Mouse (Mus musculus): ENCODE measurements around the gene Smarcal1. TPM values are rescaled to one million over a fixed set of nuclear protein-coding genes. Genes with fewer than 3 reads are reported as not detected.

The Smarcal1 gene
- polyA plus RNA-seq, 1 experiment from 2014 or later: 27.2 TPM

GRCm38 (mm10) chr1:72564334-72564962, 18.6 kb upstream of the Smarcal1 start:
- no peak for ATAC-seq (ENCODE audit: low FRiP score)
- 0 out of 2 replicates have a peak, but pooled peaks cover 8% of the 10 kb centered on the region for H3K4me1 ChIP-seq (replicated peaks; ENCODE audit: control insufficient read depth, insufficient read depth, low read length)
- no peak for DNase-seq (ENCODE audit: low spot score)
- H3K36me3 ChIP-seq (replicated peaks; ENCODE audit: control insufficient read depth, insufficient read depth): no peaks in the 10 kb centered on the region
- WGBS: 80% methylated on average over 6 of the region's 6 CpGs
- no peaks in the 10 kb centered on the region for H3K27me3 ChIP-seq (ENCODE audit: control insufficient read depth, insufficient read depth, low read length)
- no peak overlapping the region for H3K27ac ChIP-seq
- H3K9me3 ChIP-seq (ENCODE audit: control insufficient read depth, low read length): no peaks in the 10 kb centered on the region
- H3K4me3 ChIP-seq (replicated peaks; ENCODE audit: low read length): no peak overlapping the region
- no peak overlapping the region for H3K4me2 ChIP-seq (replicated peaks)
- no peak overlapping the region for H3K9ac ChIP-seq

- H3K9ac ChIP-seq: peak overlapping the region; percentile 47
- 40% methylated on average over 9 of the region's 9 CpGs for WGBS
Measured at GRCm38 (mm10) chr1:72567056-72567455, 16.0 kb upstream of the Smarcal1 start.

GRCm38 (mm10) chr1:72568725-72569124, 14.3 kb upstream of the Smarcal1 start:
- WGBS: 95% methylated on average over 8 of the region's 8 CpGs
- ATAC-seq (ENCODE audit: low FRiP score): no peak
- no peaks in the 10 kb centered on the region for H3K9me3 ChIP-seq (ENCODE audit: control insufficient read depth, low read length)

More at GRCm38 (mm10) chr1:72567056-72567455, 16.0 kb upstream of the Smarcal1 start:
- no peaks in the 10 kb centered on the region for H3K9me3 ChIP-seq (ENCODE audit: control insufficient read depth, low read length)
- no peaks in the 10 kb centered on the region for H3K27me3 ChIP-seq (ENCODE audit: control insufficient read depth, insufficient read depth, low read length)
- H3K36me3 ChIP-seq (replicated peaks; ENCODE audit: control insufficient read depth, insufficient read depth): no peaks in the 10 kb centered on the region
- H3K4me2 ChIP-seq (replicated peaks): peak overlapping the region; percentile 46
- 0 out of 2 replicates have a peak, but pooled peaks cover 8% of the 10 kb centered on the region for H3K4me1 ChIP-seq (replicated peaks; ENCODE audit: control insufficient read depth, insufficient read depth, low read length)
- DNase-seq (ENCODE audit: low spot score): peak; percentile 36
- H3K4me3 ChIP-seq (replicated peaks; ENCODE audit: low read length): peak overlapping the region; percentile 24
- H3K27ac ChIP-seq: peak overlapping the region; percentile 46; the same call in 1 of the 2 replicates
- no peak for ATAC-seq (ENCODE audit: low FRiP score)

GRCm38 (mm10) chr1:72574047-72574446, 9.0 kb upstream of the Smarcal1 start:
- WGBS: 68% methylated on average over 7 of the region's 7 CpGs
- Histone ChIP-seq H3K9me3 (ENCODE audit: control insufficient read depth, low read length) (no peaks in the 10 kb centered on the region), H3K27me3 (ENCODE audit: control insufficient read depth, insufficient read depth, low read length) (no peaks in the 10 kb centered on the region), H3K9ac (no peak overlapping the region), H3K4me1 (replicated peaks; ENCODE audit: control insufficient read depth, insufficient read depth, low read length) (peaks cover 6% of the 10 kb centered on the region; the same call in 1 of the 2 replicates), H3K27ac (no peak overlapping the region), H3K4me2 (replicated peaks) (no peak overlapping the region), H3K4me3 (replicated peaks; ENCODE audit: low read length) (no peak overlapping the region), H3K36me3 (replicated peaks; ENCODE audit: control insufficient read depth, insufficient read depth) (no peaks in the 10 kb centered on the region)
- DNase-seq (ENCODE audit: low spot score): no peak
- ATAC-seq (ENCODE audit: low FRiP score): no peak

More at GRCm38 (mm10) chr1:72568725-72569124, 14.3 kb upstream of the Smarcal1 start:
- 0 out of 2 replicates have a peak, but pooled peaks cover 8% of the 10 kb centered on the region for H3K4me1 ChIP-seq (replicated peaks; ENCODE audit: control insufficient read depth, insufficient read depth, low read length)
- H3K27ac ChIP-seq: no peak overlapping the region
- no peak overlapping the region for H3K4me2 ChIP-seq (replicated peaks)
- no peak overlapping the region for H3K9ac ChIP-seq
- H3K27me3 ChIP-seq (ENCODE audit: control insufficient read depth, insufficient read depth, low read length): no peaks in the 10 kb centered on the region
- H3K36me3 ChIP-seq (replicated peaks; ENCODE audit: control insufficient read depth, insufficient read depth): no peaks in the 10 kb centered on the region
- DNase-seq (ENCODE audit: low spot score): no peak
- H3K4me3 ChIP-seq (replicated peaks; ENCODE audit: low read length): no peak overlapping the region

- Histone ChIP-seq H3K9me3 (ENCODE audit: control insufficient read depth, low read length) (no peaks in the 10 kb centered on the region), H3K27ac (no peak overlapping the region), H3K4me1 (replicated peaks; ENCODE audit: control insufficient read depth, insufficient read depth, low read length) (peaks cover 6% of the 10 kb centered on the region; the same call in 1 of the 2 replicates), H3K9ac (no peak overlapping the region), H3K4me3 (replicated peaks; ENCODE audit: low read length) (no peak overlapping the region), H3K4me2 (replicated peaks) (no peak overlapping the region), H3K36me3 (replicated peaks; ENCODE audit: control insufficient read depth, insufficient read depth) (no peaks in the 10 kb centered on the region), H3K27me3 (ENCODE audit: control insufficient read depth, insufficient read depth, low read length) (no peaks in the 10 kb centered on the region)
- ATAC-seq (ENCODE audit: low FRiP score) (no peak), DNase-seq (ENCODE audit: low spot score) (no peak)
- WGBS: 69% methylated on average over 7 of the region's 7 CpGs
Measured at GRCm38 (mm10) chr1:72574608-72575007, 8.4 kb upstream of the Smarcal1 start.

GRCm38 (mm10) chr1:72575121-72575520, 7.9 kb upstream of the Smarcal1 start:
- 63% methylated on average over 4 of the region's 4 CpGs for WGBS
- no peak overlapping the region for H3K4me3 ChIP-seq (replicated peaks; ENCODE audit: low read length)
- H3K27ac ChIP-seq: no peak overlapping the region
- no peaks in the 10 kb centered on the region for H3K9me3 ChIP-seq (ENCODE audit: control insufficient read depth, low read length)
- peaks cover 6% of the 10 kb centered on the region; the same call in 1 of the 2 replicates for H3K4me1 ChIP-seq (replicated peaks; ENCODE audit: control insufficient read depth, insufficient read depth, low read length)
- H3K36me3 ChIP-seq (replicated peaks; ENCODE audit: control insufficient read depth, insufficient read depth): no peaks in the 10 kb centered on the region
- DNase-seq (ENCODE audit: low spot score): no peak
- ATAC-seq (ENCODE audit: low FRiP score): no peak
- no peaks in the 10 kb centered on the region for H3K27me3 ChIP-seq (ENCODE audit: control insufficient read depth, insufficient read depth, low read length)
- H3K4me2 ChIP-seq (replicated peaks): no peak overlapping the region
- H3K9ac ChIP-seq: no peak overlapping the region

GRCm38 (mm10) chr1:72577481-72577922, 5.5 kb upstream of the Smarcal1 start:
- Histone ChIP-seq H3K9me3 (ENCODE audit: control insufficient read depth, low read length) (no peaks in the 10 kb centered on the region), H3K4me2 (replicated peaks) (peak overlapping the region; percentile 23), H3K27ac (no peak overlapping the region), H3K9ac (no peak overlapping the region), H3K27me3 (ENCODE audit: control insufficient read depth, insufficient read depth, low read length) (no peaks in the 10 kb centered on the region), H3K4me3 (replicated peaks; ENCODE audit: low read length) (no peak overlapping the region), H3K4me1 (replicated peaks; ENCODE audit: control insufficient read depth, insufficient read depth, low read length) (peaks cover 6% of the 10 kb centered on the region; the same call in 1 of the 2 replicates), H3K36me3 (replicated peaks; ENCODE audit: control insufficient read depth, insufficient read depth) (no peaks in the 10 kb centered on the region)
- 3% methylated on average over 12 of the region's 12 CpGs for WGBS
- DNase-seq (ENCODE audit: low spot score): no peak
- peak; percentile 46; the same call in 1 of the 2 replicates for ATAC-seq (ENCODE audit: low FRiP score)

GRCm38 (mm10) chr1:72578351-72578750, 4.7 kb upstream of the Smarcal1 start:
- H3K4me2 ChIP-seq (replicated peaks): peak overlapping the region; percentile 19; the same call in 1 of the 2 replicates
- 31% methylated on average over 15 of the region's 15 CpGs for WGBS
- DNase-seq (ENCODE audit: low spot score) (no peak), ATAC-seq (ENCODE audit: low FRiP score) (no peak)
- H3K9me3 ChIP-seq (ENCODE audit: control insufficient read depth, low read length): no peaks in the 10 kb centered on the region
- H3K27me3 ChIP-seq (ENCODE audit: control insufficient read depth, insufficient read depth, low read length): no peaks in the 10 kb centered on the region
- peaks cover 6% of the 10 kb centered on the region; the same call in 1 of the 2 replicates for H3K4me1 ChIP-seq (replicated peaks; ENCODE audit: control insufficient read depth, insufficient read depth, low read length)
- H3K9ac ChIP-seq: no peak overlapping the region
- H3K4me3 ChIP-seq (replicated peaks; ENCODE audit: low read length): no peak overlapping the region
- H3K27ac ChIP-seq: no peak overlapping the region
- H3K36me3 ChIP-seq (replicated peaks; ENCODE audit: control insufficient read depth, insufficient read depth): no peaks in the 10 kb centered on the region

GRCm38 (mm10) chr1:72578806-72579205, 4.2 kb upstream of the Smarcal1 start:
- 32% methylated on average over 4 of the region's 4 CpGs for WGBS

More at GRCm38 (mm10) chr1:72578806-72579205, 4.2 kb upstream of the Smarcal1 start:
- H3K27ac ChIP-seq: no peak overlapping the region
- H3K27me3 ChIP-seq (ENCODE audit: control insufficient read depth, insufficient read depth, low read length): no peaks in the 10 kb centered on the region
- H3K9ac ChIP-seq: no peak overlapping the region
- no peak for ATAC-seq (ENCODE audit: low FRiP score)
- DNase-seq (ENCODE audit: low spot score): peak; percentile 53
- H3K36me3 ChIP-seq (replicated peaks; ENCODE audit: control insufficient read depth, insufficient read depth): no peaks in the 10 kb centered on the region
- H3K4me2 ChIP-seq (replicated peaks): peak overlapping the region; percentile 19; the same call in 1 of the 2 replicates
- H3K9me3 ChIP-seq (ENCODE audit: control insufficient read depth, low read length): no peaks in the 10 kb centered on the region
- no peak overlapping the region for H3K4me3 ChIP-seq (replicated peaks; ENCODE audit: low read length)
- peaks cover 7% of the 10 kb centered on the region for H3K4me1 ChIP-seq (replicated peaks; ENCODE audit: control insufficient read depth, insufficient read depth, low read length)

Measured in hindbrain, embryonic 14.5 days (tissue).